Mouse (Mus musculus): ENCODE results near the gene Adgrd1. TPM values are rescaled to one million over a fixed set of nuclear protein-coding genes. Genes with fewer than 3 reads are reported as not detected.

Adgrd1 gene
- polyA plus RNA-seq, 1 experiment from 2014 or later, result 0.32 TPM

DNA sequence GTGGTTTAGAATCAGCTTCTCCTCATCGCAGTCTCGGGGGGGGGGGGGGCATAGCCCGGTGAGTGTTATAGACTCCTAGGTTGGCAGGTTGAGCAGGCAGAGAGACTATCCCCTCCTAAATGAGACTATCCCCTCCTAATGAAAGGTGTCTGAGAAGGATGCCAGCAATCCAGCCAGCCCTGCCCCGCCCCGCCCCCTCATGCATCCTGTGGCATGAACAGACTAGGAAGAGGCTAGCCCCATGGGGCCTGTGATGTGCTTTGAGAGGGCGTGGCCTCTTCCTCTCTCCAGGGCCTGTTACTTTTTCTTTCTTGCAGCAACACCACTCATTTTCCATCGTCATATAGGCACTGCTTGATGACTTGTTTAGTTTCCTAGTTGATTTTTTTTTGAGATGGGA, 15.0 kb upstream of the Adgrd1 start:
- ATAC-seq (no peak), DNase-seq (no peak)
- Histone ChIP-seq H3K9ac (replicated peaks) (no peak overlapping the region), H3K36me3 (replicated peaks; ENCODE audit: insufficient read depth, low read length) (no peaks in the 10 kb centered on the region), H3K4me1 (ENCODE audit: insufficient read depth) (no peaks in the 10 kb centered on the region), H3K9me3 (ENCODE audit: low read length) (no peaks in the 10 kb centered on the region), H3K27ac (ENCODE audit: low read depth) (no peak overlapping the region), H3K4me3 (ENCODE audit: low read depth, low read length) (no peak overlapping the region), H3K27me3 (ENCODE audit: insufficient read depth, low read length) (no peaks in the 10 kb centered on the region), H3K4me2 (ENCODE audit: low read depth, low read length) (no peak overlapping the region)
- no peak for TF ChIP-seq EP300 (IDR thresholded peaks at IDR 0.05; ENCODE audit: low read depth)
- TF ChIP-seq CTCF (IDR thresholded peaks at IDR 0.05; ENCODE audit: low read depth), result no peak
- 73% methylated on average over 7 of the region's 7 CpGs for whole genome bisulfite sequencing (ENCODE audit: insufficient replicate concordance)

DNA sequence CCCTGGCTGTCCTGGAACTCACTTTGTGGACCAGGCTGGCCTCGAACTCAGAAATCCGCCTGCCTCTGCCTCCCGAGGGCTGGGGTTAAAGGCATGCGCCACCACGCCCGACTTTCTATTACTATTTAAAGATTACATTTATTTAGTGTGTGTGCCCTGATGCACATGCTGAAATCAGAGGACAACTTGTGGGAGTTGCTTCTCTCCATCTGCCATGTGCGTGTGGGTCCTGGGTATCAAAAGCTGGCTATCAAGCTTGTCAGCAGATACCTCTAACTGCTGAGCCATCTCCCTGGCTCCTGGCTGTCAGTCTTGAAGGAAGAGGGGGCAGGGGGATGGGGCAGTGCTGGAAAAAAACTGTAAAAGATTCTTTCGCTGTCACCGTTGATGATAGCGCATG, 11.4 kb upstream of the Adgrd1 start:
- Histone ChIP-seq H3K9ac (replicated peaks) (no peak overlapping the region), H3K4me2 (ENCODE audit: low read depth, low read length) (no peak overlapping the region), H3K27me3 (ENCODE audit: insufficient read depth, low read length) (no peaks in the 10 kb centered on the region), H3K4me1 (ENCODE audit: insufficient read depth) (no peaks in the 10 kb centered on the region), H3K4me3 (ENCODE audit: low read depth, low read length) (no peak overlapping the region), H3K9me3 (ENCODE audit: low read length) (no peaks in the 10 kb centered on the region), H3K27ac (ENCODE audit: low read depth) (no peak overlapping the region), H3K36me3 (replicated peaks; ENCODE audit: insufficient read depth, low read length) (no peaks in the 10 kb centered on the region)
- WGBS (ENCODE audit: insufficient replicate concordance), result 80% methylated on average over 10 of the region's 10 CpGs
- ATAC-seq (no peak), DNase-seq (no peak)
- TF ChIP-seq EP300 (IDR thresholded peaks at IDR 0.05; ENCODE audit: low read depth), result no peak
- no peak for TF ChIP-seq CTCF (IDR thresholded peaks at IDR 0.05; ENCODE audit: low read depth)

DNA sequence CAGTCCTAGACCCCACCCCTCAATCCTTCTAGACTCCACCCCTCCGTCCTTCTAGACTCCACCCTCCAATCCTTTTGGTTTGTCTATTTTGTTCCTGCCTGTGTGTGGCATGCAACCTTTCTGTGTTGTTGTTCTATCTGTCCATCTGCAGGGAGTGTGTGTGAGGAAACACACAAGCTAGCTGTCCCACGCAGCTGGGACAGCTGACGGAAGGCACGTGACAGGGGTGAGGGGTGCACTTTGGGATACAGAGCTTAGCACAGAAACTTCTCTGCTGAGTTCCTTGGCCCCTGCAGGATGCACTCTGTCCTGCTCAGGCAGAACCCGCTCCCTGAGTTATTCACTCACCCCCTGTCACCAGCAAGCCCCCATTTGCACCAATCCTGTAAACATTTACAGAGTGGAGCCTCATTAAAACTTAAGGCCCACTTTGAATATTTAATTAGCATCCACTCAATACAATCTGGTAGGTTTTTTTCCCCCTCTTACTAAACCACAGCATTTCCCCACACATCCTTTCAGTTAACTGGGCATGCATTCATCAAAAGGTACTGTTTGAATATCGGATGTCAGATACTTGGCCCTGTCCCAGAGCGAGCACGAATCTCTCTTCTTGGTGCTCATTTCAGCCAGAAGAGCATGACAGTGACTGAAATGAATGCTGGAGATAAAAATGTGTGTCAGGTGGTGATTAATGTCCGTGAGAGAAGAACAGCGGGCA, 4.0 kb upstream of the Adgrd1 start:
- no peak for TF ChIP-seq EP300 (IDR thresholded peaks at IDR 0.05; ENCODE audit: low read depth)
- no peak for TF ChIP-seq CTCF (IDR thresholded peaks at IDR 0.05; ENCODE audit: low read depth)
- H3K4me2 ChIP-seq (ENCODE audit: low read depth, low read length), result no peak overlapping the region
- no peaks in the 10 kb centered on the region for H3K9me3 ChIP-seq (ENCODE audit: low read length)
- no peak overlapping the region for H3K27ac ChIP-seq (ENCODE audit: low read depth)
- ATAC-seq (no peak), DNase-seq (no peak)
- no peaks in the 10 kb centered on the region for H3K4me1 ChIP-seq (ENCODE audit: insufficient read depth)
- no peaks in the 10 kb centered on the region for H3K27me3 ChIP-seq (ENCODE audit: insufficient read depth, low read length)
- WGBS (ENCODE audit: insufficient replicate concordance), result 73% methylated on average over 10 of the region's 10 CpGs
- H3K36me3 ChIP-seq (replicated peaks; ENCODE audit: insufficient read depth, low read length), result no peaks in the 10 kb centered on the region
- H3K9ac ChIP-seq (replicated peaks), result no peak overlapping the region
- H3K4me3 ChIP-seq (ENCODE audit: low read depth, low read length), result no peak overlapping the region

DNA sequence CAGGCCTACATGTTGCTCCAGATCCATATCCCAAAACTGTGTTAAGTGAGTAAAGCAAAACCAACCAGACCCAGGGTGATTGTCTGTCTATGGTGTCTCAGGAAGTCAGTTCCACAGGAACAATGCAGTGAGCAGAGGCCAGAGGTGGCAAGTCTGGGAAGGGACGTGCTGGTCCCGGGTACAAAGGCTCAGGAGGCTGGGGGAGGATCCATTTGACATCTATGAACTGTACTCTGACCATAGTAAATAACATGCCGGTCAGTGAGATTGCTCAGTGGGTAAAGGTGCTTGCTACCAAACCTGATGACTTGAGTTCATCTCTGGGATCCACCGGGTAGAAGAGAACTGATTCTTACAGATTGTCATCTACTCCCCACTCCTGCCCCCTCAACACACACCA, 3.4 kb upstream of the Adgrd1 start:
- Histone ChIP-seq H3K4me3 (ENCODE audit: low read depth, low read length) (no peak overlapping the region), H3K36me3 (replicated peaks; ENCODE audit: insufficient read depth, low read length) (no peaks in the 10 kb centered on the region), H3K4me2 (ENCODE audit: low read depth, low read length) (no peak overlapping the region), H3K27ac (ENCODE audit: low read depth) (no peak overlapping the region), H3K4me1 (ENCODE audit: insufficient read depth) (no peaks in the 10 kb centered on the region), H3K27me3 (ENCODE audit: insufficient read depth, low read length) (no peaks in the 10 kb centered on the region), H3K9ac (replicated peaks) (no peak overlapping the region), H3K9me3 (ENCODE audit: low read length) (no peaks in the 10 kb centered on the region)
- no peak for DNase-seq
- WGBS (ENCODE audit: insufficient replicate concordance), result 52% methylated on average over 4 of the region's 4 CpGs
- ATAC-seq, result peak; percentile 74
- TF ChIP-seq EP300 (IDR thresholded peaks at IDR 0.05; ENCODE audit: low read depth) (no peak), CTCF (IDR thresholded peaks at IDR 0.05; ENCODE audit: low read depth) (no peak)

DNA sequence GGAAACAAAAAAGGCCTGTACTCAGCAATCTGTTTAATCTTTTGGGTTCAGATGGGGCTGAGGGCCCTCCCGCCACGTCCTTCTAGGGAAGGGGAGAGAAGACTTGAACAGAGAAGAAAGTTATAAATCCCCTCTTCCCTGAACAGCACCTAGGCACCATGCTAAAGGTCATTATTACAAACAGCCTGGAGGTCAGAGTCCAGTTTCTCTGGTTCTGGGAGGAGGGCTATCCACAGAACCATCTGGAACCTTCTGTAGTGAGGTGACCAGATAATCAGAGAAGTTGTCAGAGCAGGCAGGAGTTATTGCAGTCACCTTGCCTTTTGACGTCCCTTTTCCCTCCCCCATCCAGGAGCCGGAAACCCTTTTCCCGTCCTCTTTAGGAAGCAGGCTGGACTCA, 2.3 kb upstream of the Adgrd1 start:
- Histone ChIP-seq H3K27me3 (ENCODE audit: insufficient read depth, low read length) (no peaks in the 10 kb centered on the region), H3K36me3 (replicated peaks; ENCODE audit: insufficient read depth, low read length) (no peaks in the 10 kb centered on the region), H3K27ac (ENCODE audit: low read depth) (no peak overlapping the region), H3K9ac (replicated peaks) (no peak overlapping the region), H3K4me1 (ENCODE audit: insufficient read depth) (no peaks in the 10 kb centered on the region), H3K4me3 (ENCODE audit: low read depth, low read length) (no peak overlapping the region), H3K9me3 (ENCODE audit: low read length) (no peaks in the 10 kb centered on the region), H3K4me2 (ENCODE audit: low read depth, low read length) (no peak overlapping the region)
- DNase-seq (no peak), ATAC-seq (peak; percentile 58; the same call in 1 of the 2 replicates)
- TF ChIP-seq EP300 (IDR thresholded peaks at IDR 0.05; ENCODE audit: low read depth) (no peak), CTCF (IDR thresholded peaks at IDR 0.05; ENCODE audit: low read depth) (no peak)
- WGBS (ENCODE audit: insufficient replicate concordance), result 67% methylated on average over 5 of the region's 5 CpGs

DNA sequence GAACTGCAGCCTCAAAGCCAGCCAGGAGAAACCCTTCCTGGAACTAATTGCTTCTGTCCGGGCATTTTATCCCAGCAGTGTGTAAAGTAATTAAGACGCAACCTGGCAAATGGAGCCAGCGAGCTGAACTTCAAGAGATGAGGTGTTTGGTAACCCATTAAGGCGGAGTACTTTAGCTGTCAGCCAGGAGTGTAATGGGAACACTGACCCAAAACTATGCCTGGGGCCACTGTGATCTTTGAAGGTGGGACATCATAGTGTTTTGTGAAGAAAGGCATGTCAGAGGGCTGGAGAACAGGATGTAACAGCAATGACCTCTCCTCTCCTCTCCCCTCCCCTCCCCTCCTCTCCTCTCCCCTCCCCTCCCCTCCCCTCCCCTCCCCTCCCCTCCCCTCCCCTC, 7.5 kb downstream of the Adgrd1 start:
- Histone ChIP-seq H3K9me3 (ENCODE audit: low read length) (no peaks in the 10 kb centered on the region), H3K36me3 (replicated peaks; ENCODE audit: insufficient read depth, low read length) (no peaks in the 10 kb centered on the region), H3K4me3 (ENCODE audit: low read depth, low read length) (no peak overlapping the region), H3K27ac (ENCODE audit: low read depth) (no peak overlapping the region), H3K4me2 (ENCODE audit: low read depth, low read length) (no peak overlapping the region), H3K9ac (replicated peaks) (no peak overlapping the region), H3K27me3 (ENCODE audit: insufficient read depth, low read length) (no peaks in the 10 kb centered on the region), H3K4me1 (ENCODE audit: insufficient read depth) (no peaks in the 10 kb centered on the region)
- no peak for TF ChIP-seq EP300 (IDR thresholded peaks at IDR 0.05; ENCODE audit: low read depth)
- no peak for TF ChIP-seq CTCF (IDR thresholded peaks at IDR 0.05; ENCODE audit: low read depth)
- DNase-seq, result no peak
- ATAC-seq, result no peak
- WGBS (ENCODE audit: insufficient replicate concordance), result 56% methylated on average over 4 of the region's 4 CpGs
